Mouse (Mus musculus): ENCODE results near the gene Dis3l2. TPM values are rescaled to one million over a fixed set of nuclear protein-coding genes. Genes with fewer than 3 reads are reported as not detected.

Gene Dis3l2
- total RNA-seq, 2 experiments from 2014 or later = 12.5 to 14.2 TPM

DNA sequence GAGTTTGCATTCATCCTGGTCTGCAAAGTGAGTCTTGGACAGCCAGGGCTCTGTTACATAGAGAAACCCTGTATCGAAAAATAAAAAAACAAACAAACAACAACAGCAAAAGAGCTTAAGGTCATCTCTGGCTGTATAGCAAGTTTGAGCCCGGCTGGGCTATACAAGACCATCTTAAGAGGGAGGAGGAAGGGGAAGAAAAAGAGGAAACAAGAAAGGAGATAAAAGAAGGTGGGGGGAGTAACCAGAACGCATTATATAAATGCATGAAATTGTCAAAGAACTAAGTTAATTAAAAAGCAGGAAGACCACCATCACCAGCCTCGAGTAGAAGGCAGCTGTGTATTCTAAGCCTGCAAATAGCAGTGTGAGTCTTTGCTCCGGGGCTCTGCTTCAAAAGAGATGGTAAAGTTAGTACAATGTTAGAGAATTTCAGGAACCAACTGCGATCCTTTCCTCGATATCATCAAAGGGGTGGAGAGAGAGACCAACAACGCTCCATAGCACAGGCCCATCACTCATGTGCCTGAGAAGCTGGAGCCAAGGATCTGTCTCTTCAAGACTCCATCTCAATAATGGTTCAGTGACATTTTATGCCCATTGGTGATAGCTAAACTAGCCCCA lies 355.5 kb downstream of the Dis3l2 start:
- DNase-seq (ENCODE audit: low spot score in 2 of 2) = no peak

DNA sequence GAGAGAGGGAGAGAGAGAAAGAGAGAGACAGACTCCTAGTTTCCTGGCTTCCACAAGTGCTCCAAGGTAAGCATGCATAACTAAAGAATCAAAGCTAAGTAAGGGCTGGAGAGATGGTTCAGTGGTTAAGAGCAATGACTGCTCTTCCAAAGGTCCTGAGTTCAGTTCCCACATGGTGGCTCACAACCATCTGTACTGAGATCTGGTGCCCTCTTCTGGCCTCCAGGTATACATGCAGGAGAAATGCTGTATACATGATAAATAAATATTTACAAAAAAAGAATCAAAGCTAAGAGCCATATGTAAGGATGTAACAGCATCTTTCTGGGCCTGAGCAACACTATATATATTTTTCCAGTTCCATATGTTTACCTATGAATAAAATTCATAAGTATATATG lies 357.3 kb downstream of the Dis3l2 start:
- DNase-seq (ENCODE audit: low spot score in 2 of 2) = no peak

DNA sequence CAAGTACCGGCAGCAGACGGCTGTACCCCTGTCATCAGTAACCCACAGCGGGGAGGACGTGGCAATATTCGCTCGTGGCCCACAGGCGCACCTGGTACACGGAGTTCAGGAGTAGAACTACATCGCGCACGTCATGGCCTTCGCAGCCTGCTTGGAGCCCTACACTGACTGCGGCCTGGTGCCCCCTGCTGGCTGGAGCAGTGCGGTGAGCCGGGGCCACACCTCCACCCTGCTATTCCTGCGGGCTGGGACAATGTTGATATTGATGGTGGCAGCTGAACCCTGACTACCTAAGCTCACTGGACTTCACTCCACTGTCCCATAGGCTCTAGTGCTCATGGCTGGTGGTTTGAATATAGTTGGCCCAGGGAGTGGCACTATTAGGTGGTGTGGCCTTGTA lies 367.1 kb downstream of the Dis3l2 start:
- peak; percentile 40 to 50 for DNase-seq (ENCODE audit: low spot score in 2 of 2)

DNA sequence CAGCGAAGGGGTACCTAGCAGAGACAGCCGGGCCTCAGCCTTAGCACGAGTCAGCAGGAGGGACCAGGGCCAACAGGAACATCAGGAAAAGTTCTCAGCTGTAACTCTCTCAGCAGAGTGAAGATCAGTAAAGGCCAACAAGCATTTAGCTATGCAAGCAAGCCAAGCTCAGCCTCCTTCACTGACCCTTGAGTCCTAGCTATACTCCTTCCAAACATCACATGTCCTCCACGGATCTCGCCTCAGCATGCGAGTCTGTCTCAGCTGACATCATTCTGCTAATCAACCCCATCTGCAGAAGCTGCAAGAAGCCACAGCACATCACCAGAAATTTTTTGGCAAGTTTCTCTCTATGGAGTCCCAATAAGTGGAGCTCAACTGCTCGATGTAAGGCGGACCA lies 370.2 kb downstream of the Dis3l2 start:
- DNase-seq (ENCODE audit: low spot score in 2 of 2) = no peak

DNA sequence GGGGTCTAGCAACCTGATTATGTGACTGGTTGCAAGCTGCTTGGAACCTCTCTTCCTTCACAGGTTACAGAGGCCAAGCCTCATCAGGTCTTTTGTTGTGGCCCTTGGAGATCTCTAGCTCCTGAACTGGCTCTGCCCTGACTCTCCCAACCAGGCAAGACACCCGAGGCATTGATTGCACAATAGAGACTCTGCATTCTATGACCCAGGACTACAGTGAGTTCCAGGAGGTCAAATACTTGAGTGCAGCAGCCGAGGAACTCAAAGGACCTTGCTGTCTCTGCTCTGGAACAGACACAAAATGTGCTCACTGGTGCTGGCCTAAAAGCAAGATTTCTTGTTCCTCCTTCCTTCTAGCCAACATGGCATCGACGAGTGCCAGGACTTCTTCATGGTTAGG lies 382.6 kb downstream of the Dis3l2 start:
- no peak for DNase-seq (ENCODE audit: low spot score in 2 of 2)

DNA sequence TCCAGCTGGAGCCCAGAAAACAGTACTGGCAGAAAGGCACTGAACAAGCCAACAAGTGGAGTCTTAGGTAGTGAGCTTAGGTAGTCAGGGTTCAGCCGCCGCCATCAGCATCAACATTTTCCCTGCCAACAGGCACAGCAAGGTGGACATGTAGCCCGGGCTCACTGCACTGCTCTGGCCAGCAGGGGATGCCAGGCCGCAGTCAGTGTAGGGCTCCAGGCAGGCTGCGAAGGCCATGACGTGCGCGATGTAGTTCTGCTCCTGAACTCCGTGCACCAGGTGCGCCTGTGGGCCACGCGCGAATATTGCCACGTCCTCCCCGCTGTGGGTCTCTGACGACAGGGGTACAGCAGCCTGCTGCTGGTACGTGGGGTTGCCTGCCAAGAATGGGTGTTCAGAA lies 383.4 kb downstream of the Dis3l2 start:
- no peak for DNase-seq (ENCODE audit: low spot score in 2 of 2)

DNA sequence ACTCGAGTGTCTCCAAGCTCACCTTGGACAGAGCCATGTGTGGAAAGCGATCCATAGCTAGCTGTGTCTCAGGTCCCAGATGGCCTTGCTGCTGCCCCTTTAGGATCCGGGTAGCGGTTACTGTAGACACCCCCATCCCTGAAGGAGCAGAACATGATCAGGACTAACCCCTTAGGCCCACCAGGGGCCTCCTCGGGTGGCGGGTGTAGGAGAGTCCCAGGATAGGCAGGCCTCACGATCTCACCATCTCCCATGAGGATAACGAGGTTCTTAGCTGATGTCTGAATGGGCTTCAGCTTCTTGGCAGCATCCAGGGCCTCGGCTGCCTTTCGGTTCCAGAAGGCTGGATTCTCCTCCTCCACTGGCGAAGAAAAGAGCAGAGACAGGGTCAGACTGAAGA lies 385.6 kb downstream of the Dis3l2 start:
- DNase-seq (ENCODE audit: low spot score in 2 of 2) = no peak

DNA sequence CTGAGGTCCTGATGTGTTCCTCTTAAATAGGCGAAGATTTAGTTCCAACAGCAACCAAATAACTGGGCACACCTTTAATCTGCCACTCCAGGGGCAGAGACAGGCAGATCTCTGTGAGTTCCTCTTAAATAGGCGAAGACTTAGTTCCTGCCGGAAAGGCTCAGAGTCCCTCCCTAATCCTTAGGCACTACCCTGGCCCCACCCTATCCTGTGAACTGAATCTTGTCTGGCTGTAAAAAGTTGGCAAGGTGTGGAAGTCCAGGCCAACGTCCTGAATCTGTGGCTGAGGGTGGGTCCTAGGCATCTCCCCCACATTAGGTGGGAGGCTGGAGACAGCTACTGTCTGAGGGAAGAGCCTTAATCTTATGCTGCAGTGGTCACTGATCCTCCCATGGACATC lies 386.2 kb downstream of the Dis3l2 start, which contains the start of gene Alppl2:
Gene Alppl2 (minus strand): TSS at position 101 of the 400 bp plus-strand sequence.
- DNase-seq (ENCODE audit: low spot score in 2 of 2) = no peak

DNA sequence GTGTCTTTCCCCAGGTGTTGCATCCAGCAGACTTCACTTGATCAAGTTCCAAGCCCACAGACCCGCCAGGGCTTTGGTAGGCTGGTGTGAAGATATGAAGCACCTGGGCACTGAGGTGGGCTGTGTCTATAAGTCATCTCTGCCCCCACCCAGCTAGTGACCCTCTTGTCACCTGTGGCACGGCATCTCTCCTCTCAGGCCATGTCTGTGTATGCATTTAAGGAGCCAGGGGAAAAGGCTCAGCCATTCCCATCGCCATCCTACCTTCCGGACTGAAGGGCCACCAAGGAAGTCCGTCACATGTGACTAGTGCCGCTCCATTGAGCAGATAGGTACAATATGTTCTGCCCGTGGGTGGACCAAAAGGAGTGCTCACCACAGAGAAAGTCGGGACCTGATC lies 392.0 kb downstream of the Dis3l2 start:
- no peak for DNase-seq (ENCODE audit: low spot score in 2 of 2)

DNA sequence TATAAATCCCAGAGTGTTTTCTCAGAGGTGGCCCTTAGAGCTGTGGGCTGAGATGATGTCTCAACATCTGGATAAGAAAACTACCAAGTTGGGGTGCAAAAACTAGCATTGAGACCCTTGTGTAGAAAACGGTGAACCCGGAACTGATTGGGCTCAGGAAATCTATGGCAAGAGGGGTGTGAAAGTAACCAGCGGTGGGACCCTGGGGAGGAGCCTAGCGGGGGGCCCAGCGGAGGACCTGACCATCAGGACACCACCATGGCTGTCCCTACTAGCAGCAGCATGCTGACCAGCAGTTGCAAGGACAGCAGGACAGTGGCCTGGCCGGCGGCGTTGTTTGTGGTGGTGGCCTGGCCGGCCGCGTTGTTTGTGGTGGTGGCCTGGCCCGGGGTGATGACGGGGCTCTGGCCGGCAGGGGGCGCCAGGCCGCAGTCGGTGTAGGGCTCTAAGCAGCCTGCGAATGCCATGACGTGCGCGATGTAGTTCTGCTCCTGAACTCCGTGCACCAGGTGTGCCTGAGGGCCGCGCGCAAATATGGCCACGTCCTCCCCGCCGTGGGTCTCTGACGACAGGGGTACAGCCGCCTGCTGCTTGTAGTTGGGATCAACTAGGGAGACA lies 394.9 kb downstream of the Dis3l2 start:
- peak; percentile 75 for DNase-seq (ENCODE audit: low spot score in 2 of 2)

Other genes starting within 250 kb of the Dis3l2 start
- 100 to 1,000 TPM; 463 to 486 TPM for gene Ptma, start 177.1 kb upstream of the Dis3l2 start, total RNA-seq (2021)
- gene Pde6d, start 121.2 kb upstream of the Dis3l2 start, total RNA-seq (2021) = 10 to 100 TPM; 25.3 to 26.0 TPM
- 10 to 100 TPM in 1 of 2 experiments, 1 to 10 TPM in 1; 9.9 to 12.6 TPM for gene Cops7b, start 120.9 kb upstream of the Dis3l2 start, total RNA-seq (2021)
- gene Nppc, start 33.2 kb upstream of the Dis3l2 start, total RNA-seq (2021) = under 1 TPM in 1 of 2 experiments, not detected in 1; 0.40 TPM